Mouse (Mus musculus): ENCODE data around the gene Zfp689. TPM values are rescaled to one million over a fixed set of nuclear protein-coding genes. Genes with fewer than 3 reads are reported as not detected.

Zfp689 gene
- polyA plus RNA-seq, 1 experiment = 2.1 TPM

- no peak for TF ChIP-seq MYOD1 (IDR thresholded peaks at IDR 0.05; ENCODE audit: control insufficient read depth in 1 of 3, insufficient read length in 2 of 3, low read depth in 2 of 3)
- Histone ChIP-seq H3K36me3 (ENCODE audit: control insufficient read depth, insufficient read depth) (peaks cover 14% of the 10 kb centered on the region), H3K4me2 (ENCODE audit: low read depth) (peak overlapping the region; percentile 78), H3K4me3 (peak overlapping the region; percentile 88), H3ac (ENCODE audit: control insufficient read depth, insufficient read length) (no peak overlapping the region), H3K27me3 (ENCODE audit: control insufficient read depth, insufficient read depth, insufficient read length) (no peaks in the 10 kb centered on the region), H3K79me2 (ENCODE audit: control insufficient read depth, insufficient read depth) (peaks cover 39% of the 10 kb centered on the region)
Observed at GRCm38 (mm10) chr7:127449966-127450365, 1.0 kb upstream of the Zfp689 start.

- Histone ChIP-seq H3K4me3 (no peak overlapping the region), H3K36me3 (ENCODE audit: control insufficient read depth, insufficient read depth) (peaks cover 6% of the 10 kb centered on the region), H3ac (ENCODE audit: control insufficient read depth, insufficient read length) (no peak overlapping the region), H3K27me3 (ENCODE audit: control insufficient read depth, insufficient read depth, insufficient read length) (no peaks in the 10 kb centered on the region), H3K79me2 (ENCODE audit: control insufficient read depth, insufficient read depth) (peaks cover 5% of the 10 kb centered on the region), H3K4me2 (ENCODE audit: low read depth) (no peak overlapping the region)
- TF ChIP-seq MYOG (IDR thresholded peaks at IDR 0.05; ENCODE audit: control insufficient read depth in 1 of 3, insufficient read depth in 1 of 3, insufficient read length in 2 of 3, low read depth in 2 of 3) (no peak), POLR2AphosphoS2 (IDR thresholded peaks at IDR 0.05; ENCODE audit: insufficient read length, low read depth) (no peak), SRF (IDR thresholded peaks at IDR 0.05; ENCODE audit: control insufficient read depth, insufficient read length, low read depth) (no peak), E2F4 (IDR thresholded peaks at IDR 0.05; ENCODE audit: insufficient read depth) (no peak), TCF3 (IDR thresholded peaks at IDR 0.05; ENCODE audit: insufficient read length, low read depth) (no peak), MYOD1 (IDR thresholded peaks at IDR 0.05; ENCODE audit: control insufficient read depth in 1 of 3, insufficient read length in 2 of 3, low read depth in 2 of 3) (no peak), REST (IDR thresholded peaks at IDR 0.05; ENCODE audit: insufficient read depth, insufficient read length) (no peak), CEBPB (IDR thresholded peaks at IDR 0.05; ENCODE audit: insufficient read depth, poor library complexity, severe bottlenecking) (no peak)
Observed at GRCm38 (mm10) chr7:127443976-127444375, 5.0 kb downstream of the Zfp689 start.

- Histone ChIP-seq H3ac (ENCODE audit: control insufficient read depth, insufficient read length) (no peak overlapping the region), H3K79me2 (ENCODE audit: control insufficient read depth, insufficient read depth) (no peaks in the 10 kb centered on the region), H3K4me2 (ENCODE audit: low read depth) (no peak overlapping the region), H3K36me3 (ENCODE audit: control insufficient read depth, insufficient read depth) (peaks cover 5% of the 10 kb centered on the region), H3K4me3 (no peak overlapping the region), H3K27me3 (ENCODE audit: control insufficient read depth, insufficient read depth, insufficient read length) (no peaks in the 10 kb centered on the region)
- no peak for TF ChIP-seq POLR2A (IDR thresholded peaks at IDR 0.05; ENCODE audit: insufficient read length, low read depth)
- TF ChIP-seq USF1 (IDR thresholded peaks at IDR 0.05; ENCODE audit: low read depth) = no peak
- no peak for TF ChIP-seq TCF12 (IDR thresholded peaks at IDR 0.05; ENCODE audit: insufficient read depth, poor library complexity, severe bottlenecking)
- no peak for TF ChIP-seq POLR2AphosphoS2 (IDR thresholded peaks at IDR 0.05; ENCODE audit: insufficient read length, low read depth)
- no peak for TF ChIP-seq REST (IDR thresholded peaks at IDR 0.05; ENCODE audit: insufficient read depth, insufficient read length)
- TF ChIP-seq MAX (IDR thresholded peaks at IDR 0.05; ENCODE audit: low read depth) = no peak
- no peak for TF ChIP-seq SRF (IDR thresholded peaks at IDR 0.05; ENCODE audit: control insufficient read depth, insufficient read length, low read depth)
- no peak for TF ChIP-seq CEBPB (IDR thresholded peaks at IDR 0.05; ENCODE audit: insufficient read depth, poor library complexity, severe bottlenecking)
- TF ChIP-seq MYOG (IDR thresholded peaks at IDR 0.05; ENCODE audit: control insufficient read depth in 1 of 3, insufficient read depth in 1 of 3, insufficient read length in 2 of 3, low read depth in 2 of 3) = no peak
- TF ChIP-seq TCF3 (IDR thresholded peaks at IDR 0.05; ENCODE audit: insufficient read length, low read depth) = no peak
- no peak for TF ChIP-seq MYOD1 (IDR thresholded peaks at IDR 0.05; ENCODE audit: control insufficient read depth in 1 of 3, insufficient read length in 2 of 3, low read depth in 2 of 3)
- no peak for TF ChIP-seq E2F4 (IDR thresholded peaks at IDR 0.05; ENCODE audit: insufficient read depth)
Observed at GRCm38 (mm10) chr7:127437724-127438123, 11.2 kb downstream of the Zfp689 start.

- H3ac ChIP-seq (ENCODE audit: control insufficient read depth, insufficient read length) = no peak overlapping the region
- TF ChIP-seq MAX (IDR thresholded peaks at IDR 0.05; ENCODE audit: low read depth) (no peak), MYOD1 (IDR thresholded peaks at IDR 0.05; ENCODE audit: control insufficient read depth in 1 of 3, insufficient read length in 2 of 3, low read depth in 2 of 3) (no peak), REST (IDR thresholded peaks at IDR 0.05; ENCODE audit: insufficient read depth, insufficient read length) (no peak), POLR2AphosphoS2 (IDR thresholded peaks at IDR 0.05; ENCODE audit: insufficient read length, low read depth) (no peak), E2F4 (IDR thresholded peaks at IDR 0.05; ENCODE audit: insufficient read depth) (no peak), TCF12 (IDR thresholded peaks at IDR 0.05; ENCODE audit: insufficient read depth, poor library complexity, severe bottlenecking) (no peak)
Observed at GRCm38 (mm10) chr7:127435206-127435605, 13.8 kb downstream of the Zfp689 start.

GRCm38 (mm10) chr7:127426354-127426753 is 22.6 kb downstream of the Zfp689 start:
- peaks cover 2% of the 10 kb centered on the region for H3K79me2 ChIP-seq (ENCODE audit: control insufficient read depth, insufficient read depth)
- no peak overlapping the region for H3K4me2 ChIP-seq (ENCODE audit: low read depth)
- peaks cover 5% of the 10 kb centered on the region for H3K27me3 ChIP-seq (ENCODE audit: control insufficient read depth, insufficient read depth, insufficient read length)
- H3K36me3 ChIP-seq (ENCODE audit: control insufficient read depth, insufficient read depth) = no peaks in the 10 kb centered on the region
- no peak overlapping the region for H3ac ChIP-seq (ENCODE audit: control insufficient read depth, insufficient read length)
- H3K4me3 ChIP-seq = no peak overlapping the region
- TF ChIP-seq POLR2AphosphoS2 (IDR thresholded peaks at IDR 0.05; ENCODE audit: insufficient read length, low read depth) (no peak), TCF3 (IDR thresholded peaks at IDR 0.05; ENCODE audit: insufficient read length, low read depth) (no peak), REST (IDR thresholded peaks at IDR 0.05; ENCODE audit: insufficient read depth, insufficient read length) (no peak), SRF (IDR thresholded peaks at IDR 0.05; ENCODE audit: control insufficient read depth, insufficient read length, low read depth) (no peak), USF1 (IDR thresholded peaks at IDR 0.05; ENCODE audit: low read depth) (no peak), MAX (IDR thresholded peaks at IDR 0.05; ENCODE audit: low read depth) (no peak), MYOG (IDR thresholded peaks at IDR 0.05; ENCODE audit: control insufficient read depth in 1 of 3, insufficient read depth in 1 of 3, insufficient read length in 2 of 3, low read depth in 2 of 3) (no peak), CEBPB (IDR thresholded peaks at IDR 0.05; ENCODE audit: insufficient read depth, poor library complexity, severe bottlenecking) (no peak), TCF12 (IDR thresholded peaks at IDR 0.05; ENCODE audit: insufficient read depth, poor library complexity, severe bottlenecking) (no peak), POLR2A (IDR thresholded peaks at IDR 0.05; ENCODE audit: insufficient read length, low read depth) (no peak), MYOD1 (IDR thresholded peaks at IDR 0.05; ENCODE audit: control insufficient read depth in 1 of 3, insufficient read length in 2 of 3, low read depth in 2 of 3) (no peak)

More at GRCm38 (mm10) chr7:127435206-127435605, 13.8 kb downstream of the Zfp689 start:
- Histone ChIP-seq H3K4me3 (no peak overlapping the region), H3K27me3 (ENCODE audit: control insufficient read depth, insufficient read depth, insufficient read length) (no peaks in the 10 kb centered on the region), H3K79me2 (ENCODE audit: control insufficient read depth, insufficient read depth) (no peaks in the 10 kb centered on the region), H3K4me2 (ENCODE audit: low read depth) (no peak overlapping the region), H3K36me3 (ENCODE audit: control insufficient read depth, insufficient read depth) (no peaks in the 10 kb centered on the region)
